Mouse (Mus musculus): Measurements from ENCODE around the gene Ccdc142. TPM values are rescaled to one million over a fixed set of nuclear protein-coding genes. Genes with fewer than 3 reads are reported as not detected.

The Ccdc142 gene
- 10 to 100 TPM in 1 of 2 experiments, 1 to 10 TPM in 1; 6.8 to 11.7 TPM for total RNA-seq (2021)
- long read RNA-seq, experiment 1, result 0 reads
- long read RNA-seq, experiment 2, partial matches to known transcripts, result 0 of 1 reads
- long read RNA-seq, experiment 2, other reads (novel, unspliced or antisense), result 0 of 1 reads

- peak; percentile 87 to 94 for DNase-seq (ENCODE audit: low spot score in 2 of 2)
These were observed at the start of gene Ccdc142, which contains the start of gene Gm42688 for GRCm38 (mm10) chr6:83101316-83101687. TSS of gene Ccdc142 (plus strand) at chr6:83101601. TSS of gene Gm42688 (plus strand) at chr6:83101617.

DNA sequence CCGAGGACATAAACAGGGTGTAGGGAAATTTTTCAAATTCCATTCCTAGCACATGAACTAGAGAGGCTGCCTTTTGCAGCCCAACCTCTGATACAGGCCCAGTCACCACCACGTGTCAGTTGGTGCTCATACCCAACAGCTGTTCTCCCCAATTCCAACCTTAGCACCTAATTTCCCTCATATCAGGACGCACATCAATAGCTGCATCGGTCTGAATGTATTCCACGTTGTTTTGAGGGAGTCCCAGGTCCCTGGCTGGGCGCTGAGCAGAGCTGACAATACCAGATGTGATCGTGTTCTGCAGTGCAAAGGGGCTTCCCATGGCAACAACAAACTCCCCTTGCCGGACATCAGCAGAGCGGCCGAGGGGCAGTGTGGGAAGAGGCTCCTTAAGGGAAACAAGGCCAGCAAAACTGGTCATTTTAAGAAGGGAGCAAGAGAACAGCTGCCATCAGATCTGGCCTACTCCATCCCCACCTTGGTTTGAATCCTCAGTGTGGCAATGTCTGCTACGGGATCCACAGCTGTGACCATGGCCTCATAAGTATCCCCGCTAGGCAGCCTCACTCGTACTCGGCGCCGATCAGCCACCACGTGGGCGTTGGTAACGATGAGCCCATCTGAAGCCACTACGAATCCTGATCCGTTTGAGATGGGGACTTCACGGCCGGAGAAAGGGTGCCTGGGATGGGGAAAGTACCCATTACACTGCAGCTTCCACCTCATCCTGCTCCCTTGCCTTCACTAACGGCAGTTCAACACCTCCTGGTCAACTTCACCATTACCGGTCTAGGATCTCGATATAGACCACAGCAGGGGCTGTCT lies 48.1 kb upstream of the Ccdc142 start:
- peak in 1 of 2 experiments; percentile 42 for DNase-seq (ENCODE audit: low spot score in 2 of 2)

DNA sequence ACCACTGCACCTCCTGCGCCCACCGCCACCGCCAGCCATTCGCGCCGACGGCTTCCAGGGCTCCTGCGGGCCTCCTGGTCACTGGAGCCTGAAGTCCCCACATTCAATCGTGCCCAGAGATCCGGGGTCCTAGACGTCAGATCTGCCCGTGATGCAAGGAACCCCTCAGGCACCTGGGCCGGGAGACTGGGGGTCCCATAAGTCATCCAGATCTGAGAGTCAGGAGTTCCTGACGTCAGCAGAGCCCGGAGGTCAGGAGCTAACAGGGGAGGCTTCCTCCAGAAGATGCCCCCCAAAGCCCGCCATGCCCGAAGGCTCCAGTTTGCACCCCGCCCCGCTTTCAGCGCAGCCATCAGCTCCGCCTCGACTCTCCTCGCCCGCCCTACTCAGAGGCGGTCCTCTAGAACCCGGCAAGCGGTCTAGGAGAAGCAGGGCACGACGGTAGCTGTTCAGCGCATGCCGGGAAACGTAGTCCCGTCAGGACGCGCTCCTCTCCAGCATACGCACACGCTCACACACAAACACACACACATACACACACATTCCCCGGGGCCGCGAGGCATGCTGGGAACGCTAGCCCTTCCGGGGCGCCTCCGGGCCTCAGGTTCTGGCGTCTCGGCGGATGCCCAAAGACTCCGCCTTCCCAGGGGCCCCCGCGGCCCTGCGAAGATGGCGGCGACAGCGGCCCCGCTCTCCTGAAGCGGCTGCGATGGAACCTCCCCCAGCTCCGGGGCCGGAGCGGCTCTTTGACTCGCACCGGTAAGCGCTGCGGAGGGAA lies 47.1 kb upstream of the Ccdc142 start, which contains the start of gene Aup1:
TSS of gene Aup1 (plus strand) at position 448 of the 778 bp plus-strand sequence.
- peak; percentile 94 to 98 for DNase-seq (ENCODE audit: low spot score in 2 of 2)

GRCm38 (mm10) chr6:83054871-83055431 lies 46.5 kb upstream of the Ccdc142 start, which contains the start of gene Htra2:
TSS of gene Htra2 (minus strand) at chr6:83055273.
- DNase-seq (ENCODE audit: low spot score in 2 of 2), result peak in 1 of 2 experiments; percentile 24

GRCm38 (mm10) chr6:83057790-83058189 lies 43.6 kb upstream of the Ccdc142 start, which contains the start of gene Dqx1:
TSS of gene Dqx1 (plus strand) at chr6:83057844.
- no peak for DNase-seq (ENCODE audit: low spot score in 2 of 2)

DNA sequence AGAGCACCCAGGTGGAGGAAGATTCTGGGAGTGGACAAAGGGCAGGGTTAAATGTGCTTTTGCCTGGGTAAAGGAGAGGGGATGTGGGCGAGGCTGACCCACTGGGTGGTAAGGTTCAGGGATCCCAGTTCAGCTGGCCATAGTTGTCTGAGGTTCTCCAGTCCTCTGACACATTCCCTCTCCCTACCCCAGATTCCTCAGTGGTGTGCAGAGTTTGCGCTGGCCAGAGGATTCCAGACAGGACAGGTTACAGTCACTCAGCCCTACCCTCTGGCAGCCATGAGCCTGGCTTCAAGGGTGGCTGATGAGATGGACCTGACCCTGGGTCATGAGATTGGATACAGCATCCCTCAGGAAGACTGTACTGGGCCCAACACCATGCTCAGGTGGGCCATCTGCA lies 42.7 kb upstream of the Ccdc142 start:
- DNase-seq (ENCODE audit: low spot score in 2 of 2), result no peak

- DNase-seq (ENCODE audit: low spot score in 2 of 2), result no peak
These were observed 35.4 kb upstream of the Ccdc142 start for GRCm38 (mm10) chr6:83065995-83066394.

GRCm38 (mm10) chr6:83066441-83066840 lies 35.0 kb upstream of the Ccdc142 start:
- DNase-seq (ENCODE audit: low spot score in 2 of 2), result no peak

GRCm38 (mm10) chr6:83068221-83068620 lies 33.2 kb upstream of the Ccdc142 start:
- DNase-seq (ENCODE audit: low spot score in 2 of 2), result no peak

DNA sequence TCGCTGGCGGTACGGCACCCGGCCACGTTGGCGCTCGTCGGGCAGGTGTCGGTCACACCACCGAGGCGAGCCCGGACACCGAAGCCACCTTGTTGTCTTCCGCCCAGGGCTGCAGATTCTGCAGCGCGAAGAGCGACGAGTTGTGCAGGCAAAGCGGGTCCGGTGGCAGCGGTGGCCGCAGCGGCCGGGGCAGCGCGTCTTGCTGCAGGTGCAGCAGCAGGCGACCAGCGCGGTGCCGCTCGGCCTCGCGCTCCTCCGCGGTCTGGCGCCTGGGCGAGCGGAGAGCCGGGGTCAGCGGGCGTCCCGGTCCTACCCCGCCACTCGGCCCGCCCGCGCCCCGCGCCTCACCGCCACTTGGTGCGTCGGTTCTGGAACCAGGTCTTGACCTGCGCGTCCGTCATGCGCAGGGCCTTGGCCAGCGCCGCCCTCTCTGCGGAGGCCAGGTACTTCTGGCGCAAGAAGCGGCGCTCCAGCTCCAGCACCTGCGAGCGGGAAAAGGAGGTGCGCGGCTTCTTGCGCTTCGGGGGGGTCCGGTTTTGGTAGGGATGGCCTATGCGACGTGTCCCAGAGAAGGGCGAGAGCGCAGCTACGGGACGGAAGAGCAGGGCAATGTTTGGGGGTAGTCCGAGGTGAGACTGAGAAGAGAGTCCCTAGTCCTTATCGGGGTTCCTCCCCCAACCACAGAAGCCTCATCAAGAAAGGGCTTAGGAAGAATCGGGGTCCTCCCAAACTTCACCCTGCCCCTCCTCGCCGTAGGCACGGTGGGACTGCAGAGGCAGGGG lies 32.5 kb upstream of the Ccdc142 start:
- DNase-seq (ENCODE audit: low spot score in 2 of 2), result no peak

- no peak for DNase-seq (ENCODE audit: low spot score in 2 of 2)
These were observed 31.7 kb upstream of the Ccdc142 start for GRCm38 (mm10) chr6:83069488-83070246.

DNA sequence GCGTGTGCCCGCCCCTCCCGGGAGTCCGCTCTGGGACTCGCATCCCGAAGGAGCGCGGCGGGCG lies 31.3 kb upstream of the Ccdc142 start, which contains the start of gene Tlx2:
TSS of gene Tlx2 (minus strand) at position 47 of the 64 bp plus-strand sequence.
- DNase-seq (ENCODE audit: low spot score in 2 of 2), result no peak

GRCm38 (mm10) chr6:83070311-83071219 lies 30.8 kb upstream of the Ccdc142 start:
- DNase-seq (ENCODE audit: low spot score in 2 of 2), result peak; percentile 23 to 61

- no peak for DNase-seq (ENCODE audit: low spot score in 2 of 2)
These were observed 30.2 kb upstream of the Ccdc142 start for GRCm38 (mm10) chr6:83071220-83071619.

- DNase-seq (ENCODE audit: low spot score in 2 of 2), result no peak
These were observed 26.4 kb upstream of the Ccdc142 start for GRCm38 (mm10) chr6:83074979-83075378.

DNA sequence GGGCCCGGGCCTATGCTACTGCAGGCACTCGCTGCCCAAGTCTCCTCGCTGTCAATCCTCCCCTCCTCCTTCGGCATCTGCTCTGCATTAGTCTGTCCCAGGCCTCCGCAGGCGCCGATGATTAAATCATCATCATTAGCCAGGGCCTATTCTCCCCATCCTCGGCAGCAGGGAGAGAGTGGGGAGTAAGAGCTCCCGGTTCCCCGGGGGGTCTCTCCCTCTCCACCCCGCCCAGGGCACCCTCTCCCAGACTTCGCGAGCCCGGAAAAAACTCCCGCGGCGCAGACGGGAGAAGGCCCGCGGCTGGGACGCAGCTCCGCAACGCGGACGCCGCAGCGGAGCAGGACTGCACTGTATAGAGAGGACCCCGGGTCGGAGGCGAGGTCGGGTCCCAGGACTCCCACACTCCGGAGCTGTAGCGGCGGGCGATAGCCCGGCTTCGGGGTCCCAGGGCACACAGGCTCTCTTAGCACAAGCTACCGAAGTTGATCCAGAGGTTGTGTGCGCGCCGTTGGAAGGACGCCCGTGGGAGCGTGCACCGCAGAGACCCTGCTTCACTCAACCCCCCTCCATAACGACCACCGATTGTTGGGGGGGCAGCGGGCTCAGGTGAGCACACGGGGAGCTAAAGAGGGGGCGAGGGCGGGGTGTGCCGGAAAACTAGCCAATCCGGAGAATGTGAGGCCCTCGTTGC lies 23.6 kb upstream of the Ccdc142 start, which contains the start of gene Pcgf1:
TSS of gene Pcgf1 (plus strand) at position 240 of the 694 bp plus-strand sequence.
- peak in 1 of 2 experiments; percentile 37 for DNase-seq (ENCODE audit: low spot score in 2 of 2)

GRCm38 (mm10) chr6:83078324-83078858 lies 23.0 kb upstream of the Ccdc142 start:
- DNase-seq (ENCODE audit: low spot score in 2 of 2), result peak; percentile 99 to 100

DNA sequence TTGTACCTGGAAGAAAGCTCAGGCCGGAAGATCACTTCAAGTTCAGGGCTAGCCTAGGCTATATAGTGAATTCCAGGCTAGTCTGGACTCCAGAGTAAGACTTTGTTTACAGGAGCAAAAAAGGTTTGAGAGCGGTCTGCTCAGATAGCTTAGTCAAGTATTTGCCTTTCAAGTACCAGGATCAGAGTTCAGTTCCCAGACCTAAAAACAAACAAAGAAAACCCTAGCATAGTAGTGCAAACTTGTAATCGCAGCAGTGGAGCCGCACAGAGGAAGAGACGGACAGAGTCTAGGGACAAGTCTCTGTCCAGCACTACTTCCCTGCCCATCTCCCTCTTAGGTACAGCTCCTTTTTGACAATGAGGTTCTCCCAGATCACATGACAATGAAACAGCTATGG lies 21.2 kb upstream of the Ccdc142 start:
- no peak for DNase-seq (ENCODE audit: low spot score in 2 of 2)
